Mouse (Mus musculus) layer of hippocampus, postnatal 36 days (tissue): Measurements from ENCODE around the gene Jchain. TPM values are rescaled to one million over a fixed set of nuclear protein-coding genes. Genes with fewer than 3 reads are reported as not detected.
"Not testable (repeated sequence)": the region's sequence is repeated elsewhere in the genome, so short reads cannot be mapped to it uniquely, and the experiment has no call there.

Source experiments
- DNase-seq, 2 experiments: peaks; one replicate each; pipeline ENCODE4 v3.0.0; 2022
- total RNA-seq, 2 experiments: library from RNA; stranded (reverse); gene quantifications; 2 replicates each; pipeline ENCODE4 v1.2.3; 2021

Gene Jchain
- under 1 TPM; 0.20 to 0.22 TPM for total RNA-seq

GRCm38 (mm10) chr5:88527657-88528056 lies at the start of gene Jchain:
Gene Jchain (minus strand): TSS chr5:88527891.
- no peak for DNase-seq

- DNase-seq, result no peak
These were observed 48.0 kb upstream of the Jchain start for GRCm38 (mm10) chr5:88575506-88576338.

GRCm38 (mm10) chr5:88574829-88575228 lies 47.1 kb upstream of the Jchain start:
- no peak for DNase-seq

GRCm38 (mm10) chr5:88569541-88569940 lies 41.9 kb upstream of the Jchain start:
- DNase-seq, result no peak

GRCm38 (mm10) chr5:88566034-88566841 lies 38.5 kb upstream of the Jchain start:
- DNase-seq, result no peak

GRCm38 (mm10) chr5:88565148-88566033 lies 37.7 kb upstream of the Jchain start:
- DNase-seq, result peak; percentile 41 to 57

- DNase-seq, result peak; percentile 80 to 82
These were observed 36.9 kb upstream of the Jchain start, which contains the start of gene Rufy3 for GRCm38 (mm10) chr5:88564501-88565147. Gene Rufy3 (plus strand): TSS chr5:88565040.

- no peak for DNase-seq
These were observed 35.4 kb upstream of the Jchain start for GRCm38 (mm10) chr5:88562863-88563780.

GRCm38 (mm10) chr5:88561080-88561814 lies 33.6 kb upstream of the Jchain start:
- DNase-seq, result no peak

- DNase-seq, result no peak
These were observed 31.3 kb upstream of the Jchain start for GRCm38 (mm10) chr5:88558991-88559390.

- DNase-seq, result peak; percentile 92
These were observed 26.6 kb upstream of the Jchain start, which contains the start of gene Utp3 for GRCm38 (mm10) chr5:88554086-88554886. Gene Utp3 (plus strand): TSS chr5:88554462.

- no peak for DNase-seq
These were observed 25.8 kb upstream of the Jchain start for GRCm38 (mm10) chr5:88553271-88554085.

- DNase-seq, result no peak
These were observed 17.8 kb upstream of the Jchain start for GRCm38 (mm10) chr5:88545536-88545935.

GRCm38 (mm10) chr5:88544411-88544810 lies 16.7 kb upstream of the Jchain start:
- DNase-seq, result not testable (repeated sequence)

GRCm38 (mm10) chr5:88542651-88543282 lies 15.1 kb upstream of the Jchain start:
- DNase-seq, result peak in 1 of 2 experiments; percentile 27

GRCm38 (mm10) chr5:88540845-88541244 lies 13.2 kb upstream of the Jchain start:
- no peak for DNase-seq

- no peak for DNase-seq
These were observed 7.0 kb upstream of the Jchain start for GRCm38 (mm10) chr5:88534697-88535096.
